Mouse (Mus musculus): ENCODE results near the gene Gm45713. TPM values are rescaled to one million over a fixed set of nuclear protein-coding genes. Genes with fewer than 3 reads are reported as not detected.
A peak's percentile ranks its signal among the peaks of the same experiment; 100 is the strongest.
"Not testable (repeated sequence)": the region's sequence is repeated elsewhere in the genome, so short reads cannot be mapped to it uniquely, and the experiment has no call there.

Gm45713 gene
- total and polyA plus RNA-seq, 3 experiments, result 3.9 TPM; not detected in 2

DNA sequence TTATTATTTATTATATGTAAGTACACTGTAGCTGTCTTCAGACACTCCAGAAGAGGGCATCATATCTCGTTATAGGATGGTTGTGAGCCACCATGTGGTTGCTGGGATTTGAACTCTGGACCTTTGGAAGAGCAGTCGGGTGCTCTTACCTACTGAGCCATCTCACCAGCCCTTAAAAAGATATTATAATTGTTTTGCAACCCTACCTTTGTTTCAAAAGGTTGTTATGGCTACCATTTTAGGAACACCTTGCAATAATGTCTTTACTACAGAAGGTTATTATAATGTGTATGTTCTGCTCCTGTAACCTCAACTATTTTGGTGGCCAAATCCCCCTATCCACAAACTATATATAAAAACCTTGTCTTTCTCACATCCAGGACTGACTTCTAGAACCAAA is 17.0 kb upstream of the Gm45713 start:
- not testable (repeated sequence) for H3K9me3 ChIP-seq (replicated peaks; ENCODE audit: insufficient read depth, low read length); H3K79me2 ChIP-seq (ENCODE audit: control insufficient read depth, insufficient read depth, low read length, poor library complexity); H3K27me3 ChIP-seq (ENCODE audit: control insufficient read depth in 1 of 2, insufficient read depth in 2 of 2, low read length in 2 of 2); H3K4me3 ChIP-seq (ENCODE audit: control insufficient read depth in 1 of 2, insufficient read depth in 1 of 2, low read depth in 2 of 2, low read length in 2 of 2); H3K36me3 ChIP-seq (ENCODE audit: control insufficient read depth in 1 of 2, insufficient read depth in 2 of 2, low read length in 2 of 2); H3K27ac ChIP-seq (ENCODE audit: control insufficient read depth, low read depth, low read length)
- H3K9ac ChIP-seq (ENCODE audit: control insufficient read depth, low read depth, low read length, poor library complexity, severe bottlenecking), result peak overlapping the region; percentile 99
- peaks cover 4 to 12% of the 10 kb centered on the region in 2 experiments; a peak in 3 of 4 replicates for H3K4me1 ChIP-seq (ENCODE audit: control insufficient read depth in 1 of 2, insufficient read depth in 2 of 2, low read length in 2 of 2)
- TF ChIP-seq MAFK (IDR thresholded peaks at IDR 0.05; ENCODE audit: borderline replicate concordance, low read depth, low read length) (peak; percentile 24; the same call in 1 of the 2 replicates), TBP (IDR thresholded peaks at IDR 0.05; ENCODE audit: low read depth, low read length) (peak; percentile 94), MYC (IDR thresholded peaks at IDR 0.05; ENCODE audit: low read depth, low read length) (0 out of 2 replicates have a peak, but pooled peaks have one; percentile 37), CTCF (IDR thresholded peaks at IDR 0.05 in 2 of 3, conservative IDR thresholded peaks at IDR 0.05 in 1 of 3; ENCODE audit: control insufficient read depth in 1 of 3, insufficient read depth in 1 of 3, low read depth in 2 of 3, low read length in 3 of 3, poor library complexity in 1 of 3, severe bottlenecking in 1 of 3) (0 out of 6 replicates have a peak, but pooled peaks of 1 of the 3 experiments have one; percentile 3)
- DNase-seq (ENCODE audit: low read depth, low spot score), result peak; percentile 31

DNA sequence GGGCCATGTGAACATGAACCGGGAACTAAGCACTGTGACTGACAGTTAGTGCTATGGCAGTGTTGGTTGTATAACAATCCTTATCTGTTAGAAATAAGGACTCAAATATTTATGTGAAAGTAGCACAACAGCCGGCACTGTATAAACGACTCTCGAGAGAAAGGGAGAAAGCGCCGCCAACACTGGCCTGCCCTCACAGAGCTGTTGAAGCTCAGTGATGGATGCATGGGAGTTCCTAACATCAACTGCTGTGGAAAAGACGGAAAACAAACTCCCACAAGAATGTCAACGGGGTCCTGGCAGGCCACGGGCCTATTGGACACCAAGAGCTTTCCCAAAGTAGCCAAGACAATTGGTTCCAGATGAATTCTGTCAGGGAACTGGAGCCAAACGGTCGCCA is 15.3 kb upstream of the Gm45713 start:
- no peaks in the 10 kb centered on the region for H3K9me3 ChIP-seq (replicated peaks; ENCODE audit: insufficient read depth, low read length)
- peaks cover 0 to 7% of the 10 kb centered on the region in 2 experiments; a peak in 3 of 4 replicates for H3K36me3 ChIP-seq (ENCODE audit: control insufficient read depth in 1 of 2, insufficient read depth in 2 of 2, low read length in 2 of 2)
- peaks cover 4 to 12% of the 10 kb centered on the region in 2 experiments; a peak in 3 of 4 replicates for H3K4me1 ChIP-seq (ENCODE audit: control insufficient read depth in 1 of 2, insufficient read depth in 2 of 2, low read length in 2 of 2)
- no peaks in the 10 kb centered on the region for H3K27me3 ChIP-seq (ENCODE audit: control insufficient read depth in 1 of 2, insufficient read depth in 2 of 2, low read length in 2 of 2)
- H3K27ac ChIP-seq (ENCODE audit: control insufficient read depth, low read depth, low read length), result no peak overlapping the region
- H3K79me2 ChIP-seq (ENCODE audit: control insufficient read depth, insufficient read depth, low read length, poor library complexity), result peaks cover 7% of the 10 kb centered on the region; the same call in 1 of the 2 replicates
- DNase-seq (ENCODE audit: low read depth, low spot score), result no peak
- TF ChIP-seq ZMIZ1 (IDR thresholded peaks at IDR 0.05; ENCODE audit: low read depth, low read length) (no peak), NRF1 (IDR thresholded peaks at IDR 0.05; ENCODE audit: insufficient read depth, low read depth, low read length, poor library complexity, severe bottlenecking) (no peak), NELFE (IDR thresholded peaks at IDR 0.05; ENCODE audit: low read depth, low read length) (no peak), TAL1 (IDR thresholded peaks at IDR 0.05; ENCODE audit: low read length) (no peak), JUND (IDR thresholded peaks at IDR 0.05; ENCODE audit: low read depth, low read length) (no peak), CHD2 (IDR thresholded peaks at IDR 0.05; ENCODE audit: low read length) (no peak), POLR2A (IDR thresholded peaks at IDR 0.05; ENCODE audit: control insufficient read depth in 1 of 2, insufficient read depth in 1 of 2, low read depth in 1 of 2, low read length in 2 of 2, poor library complexity in 1 of 2) (no peak), GATA1 (IDR thresholded peaks at IDR 0.05; ENCODE audit: low read depth, low read length) (no peak), KAT2A (conservative IDR thresholded peaks at IDR 0.05; ENCODE audit: low read depth, low read length) (no peak)
- H3K4me3 ChIP-seq (ENCODE audit: control insufficient read depth in 1 of 2, insufficient read depth in 1 of 2, low read depth in 2 of 2, low read length in 2 of 2), result no peak overlapping the region
- H3K9ac ChIP-seq (ENCODE audit: control insufficient read depth, low read depth, low read length, poor library complexity, severe bottlenecking), result no peak overlapping the region

DNA sequence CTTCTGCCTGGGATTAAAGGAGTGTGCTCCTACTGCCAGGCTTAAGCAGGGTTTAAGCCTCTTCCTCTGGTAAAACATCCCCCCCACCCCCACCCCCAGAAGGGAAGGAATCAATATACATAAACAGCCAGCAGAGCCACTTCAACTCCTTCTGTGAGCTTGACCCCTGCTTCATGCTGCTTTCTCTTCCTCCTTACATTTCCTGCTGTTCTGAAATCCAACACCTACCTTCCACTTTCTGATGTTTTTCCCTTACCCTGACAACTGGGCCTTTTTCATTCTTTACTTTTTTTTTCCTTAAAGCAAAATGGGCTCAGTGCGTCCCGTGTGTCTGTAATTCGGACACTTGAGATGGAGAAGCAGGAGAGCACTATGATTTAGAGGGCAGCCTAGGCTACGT is 14.3 kb upstream of the Gm45713 start:
- Histone ChIP-seq H3K9me3 (replicated peaks; ENCODE audit: insufficient read depth, low read length) (no peaks in the 10 kb centered on the region), H3K4me1 (ENCODE audit: control insufficient read depth in 1 of 2, insufficient read depth in 2 of 2, low read length in 2 of 2) (peaks cover 2 to 3% of the 10 kb centered on the region in 2 experiments; a peak in 3 of 4 replicates), H3K4me3 (ENCODE audit: control insufficient read depth in 1 of 2, insufficient read depth in 1 of 2, low read depth in 2 of 2, low read length in 2 of 2) (no peak overlapping the region), H3K79me2 (ENCODE audit: control insufficient read depth, insufficient read depth, low read length, poor library complexity) (peaks cover 7% of the 10 kb centered on the region; the same call in 1 of the 2 replicates), H3K27me3 (ENCODE audit: control insufficient read depth in 1 of 2, insufficient read depth in 2 of 2, low read length in 2 of 2) (no peaks in the 10 kb centered on the region), H3K27ac (ENCODE audit: control insufficient read depth, low read depth, low read length) (no peak overlapping the region), H3K9ac (ENCODE audit: control insufficient read depth, low read depth, low read length, poor library complexity, severe bottlenecking) (no peak overlapping the region), H3K36me3 (ENCODE audit: control insufficient read depth in 1 of 2, insufficient read depth in 2 of 2, low read length in 2 of 2) (peaks cover 0 to 6% of the 10 kb centered on the region in 2 experiments; a peak in 3 of 4 replicates)
- TF ChIP-seq E2F4 (IDR thresholded peaks at IDR 0.05; ENCODE audit: borderline replicate concordance, low read depth, low read length), result no peak
- no peak for TF ChIP-seq POLR2AphosphoS5 (IDR thresholded peaks at IDR 0.05; ENCODE audit: borderline replicate concordance, low read depth, low read length)
- no peak for TF ChIP-seq MAZ (IDR thresholded peaks at IDR 0.05; ENCODE audit: low read depth, low read length)
- no peak for TF ChIP-seq MYC (IDR thresholded peaks at IDR 0.05; ENCODE audit: low read depth, low read length)
- no peak for TF ChIP-seq SMC3 (IDR thresholded peaks at IDR 0.05; ENCODE audit: low read depth, low read length)
- no peak for TF ChIP-seq TAL1 (IDR thresholded peaks at IDR 0.05; ENCODE audit: low read length)
- no peak for TF ChIP-seq UBTF (IDR thresholded peaks at IDR 0.05; ENCODE audit: borderline replicate concordance, insufficient read depth, low read depth, low read length)
- TF ChIP-seq POLR2AphosphoS2 (IDR thresholded peaks at IDR 0.05; ENCODE audit: low read length), result no peak
- TF ChIP-seq ZC3H11A (IDR thresholded peaks at IDR 0.05; ENCODE audit: low read depth, low read length), result no peak
- TF ChIP-seq KAT2A (conservative IDR thresholded peaks at IDR 0.05; ENCODE audit: low read depth, low read length), result no peak
- no peak for TF ChIP-seq USF2 (IDR thresholded peaks at IDR 0.05; ENCODE audit: borderline replicate concordance in 1 of 2, insufficient read depth in 1 of 2, low read depth in 1 of 2, low read length in 2 of 2)
- no peak for TF ChIP-seq TCF12 (IDR thresholded peaks at IDR 0.05; ENCODE audit: low read depth, low read length)
- no peak for TF ChIP-seq SIN3A (IDR thresholded peaks at IDR 0.05; ENCODE audit: low read length)
- no peak for TF ChIP-seq CTCF (IDR thresholded peaks at IDR 0.05 in 2 of 3, conservative IDR thresholded peaks at IDR 0.05 in 1 of 3; ENCODE audit: control insufficient read depth in 1 of 3, insufficient read depth in 1 of 3, low read depth in 2 of 3, low read length in 3 of 3, poor library complexity in 1 of 3, severe bottlenecking in 1 of 3)
- TF ChIP-seq ZMIZ1 (IDR thresholded peaks at IDR 0.05; ENCODE audit: low read depth, low read length), result no peak
- TF ChIP-seq ELF1 (IDR thresholded peaks at IDR 0.05; ENCODE audit: low read depth, low read length), result no peak
- no peak for TF ChIP-seq NELFE (IDR thresholded peaks at IDR 0.05; ENCODE audit: low read depth, low read length)
- no peak for DNase-seq (ENCODE audit: low read depth, low spot score)

Data from MEL (cell line).